Mouse (Mus musculus): ENCODE measurements around the gene Svopl. TPM values are rescaled to one million over a fixed set of nuclear protein-coding genes. Genes with fewer than 3 reads are reported as not detected.

Svopl gene
- polyA plus RNA-seq, 1 experiment from 2014 or later, result 0.86 TPM

DNA sequence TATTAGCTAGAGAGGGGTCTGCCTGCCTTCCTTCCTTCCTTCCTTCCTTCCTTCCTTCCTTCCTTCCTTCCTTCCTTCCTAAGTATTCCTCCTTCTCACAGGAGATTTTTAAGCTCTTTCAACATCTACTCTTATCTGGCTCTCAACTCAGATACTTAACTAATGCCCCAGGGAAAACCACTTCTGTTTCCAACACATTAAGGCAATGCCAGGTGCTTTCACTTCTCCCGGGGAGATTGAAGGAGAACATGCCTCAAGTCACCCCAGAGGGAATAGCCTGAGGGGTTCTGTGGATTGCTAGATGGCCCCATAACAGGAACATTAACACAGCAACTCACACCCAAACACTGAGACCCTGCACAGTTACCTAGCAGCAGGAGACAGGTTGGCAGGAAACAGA is 19.0 kb downstream of the Svopl start:
- Histone ChIP-seq H3K4me3 (replicated peaks) (no peak overlapping the region), H3K9me3 (no peaks in the 10 kb centered on the region), H3K4me1 (peaks cover 8% of the 10 kb centered on the region; the same call in 1 of the 2 replicates), H3K27ac (no peak overlapping the region), H3K9ac (no peak overlapping the region), H3K36me3 (no peaks in the 10 kb centered on the region), H3K4me2 (no peak overlapping the region), H3K27me3 (replicated peaks) (no peaks in the 10 kb centered on the region)
- no peak for ATAC-seq (ENCODE audit: insufficient read depth, low FRiP score, low read depth)
- 36% methylated on average over 1 of the region's 1 CpGs for WGBS

DNA sequence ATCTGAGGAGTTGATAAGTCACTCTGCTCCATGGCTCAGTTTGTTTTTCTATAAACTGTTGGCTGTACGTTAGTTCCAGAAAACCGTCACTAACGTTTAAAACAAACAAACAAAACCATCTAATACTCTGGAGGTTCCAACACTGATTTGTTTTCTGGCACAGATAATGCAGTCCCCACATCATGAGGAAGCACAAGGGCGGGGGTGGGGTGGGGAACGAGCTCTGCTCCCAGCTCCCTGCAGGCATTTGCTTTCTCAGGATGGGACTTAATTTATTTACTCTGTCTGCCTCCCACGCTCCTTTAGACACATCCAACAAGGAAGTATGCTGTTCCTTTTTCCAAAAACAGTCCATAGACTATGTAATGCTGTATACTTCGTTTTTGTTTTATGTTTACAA is 23.5 kb downstream of the Svopl start:
- H3K27me3 ChIP-seq (replicated peaks), result no peaks in the 10 kb centered on the region
- WGBS, result 23% methylated on average over 7 of the region's 7 CpGs
- H3K9me3 ChIP-seq, result no peaks in the 10 kb centered on the region
- H3K9ac ChIP-seq, result no peak overlapping the region
- no peak for ATAC-seq (ENCODE audit: insufficient read depth, low FRiP score, low read depth)
- H3K27ac ChIP-seq, result no peak overlapping the region
- no peaks in the 10 kb centered on the region for H3K4me1 ChIP-seq
- H3K36me3 ChIP-seq, result no peaks in the 10 kb centered on the region
- H3K4me2 ChIP-seq, result no peak overlapping the region
- no peak overlapping the region for H3K4me3 ChIP-seq (replicated peaks)

DNA sequence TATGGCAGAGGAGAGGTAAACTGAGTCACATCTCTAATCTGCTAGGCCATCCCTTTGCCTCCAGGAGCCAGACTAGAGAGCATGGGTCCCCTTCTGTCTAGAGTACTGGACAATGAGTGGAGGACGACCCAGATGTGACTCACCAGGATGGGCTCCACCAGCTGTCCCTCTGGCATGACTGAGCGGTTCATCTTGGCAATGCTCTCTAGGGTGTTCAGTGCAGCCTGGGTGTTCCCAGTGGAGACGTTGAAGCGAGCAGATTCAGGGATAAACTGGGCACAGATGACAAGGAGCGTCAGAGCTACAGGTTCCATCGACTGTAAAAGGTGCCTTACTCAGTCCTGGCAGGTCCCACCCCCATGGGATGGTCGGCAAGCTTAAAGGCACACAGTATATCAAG is 25.4 kb downstream of the Svopl start:
- no peaks in the 10 kb centered on the region for H3K9me3 ChIP-seq
- H3K9ac ChIP-seq, result no peak overlapping the region
- H3K4me1 ChIP-seq, result no peaks in the 10 kb centered on the region
- H3K4me2 ChIP-seq, result no peak overlapping the region
- WGBS, result 83% methylated on average over 7 of the region's 7 CpGs
- H3K27ac ChIP-seq, result no peak overlapping the region
- ATAC-seq (ENCODE audit: insufficient read depth, low FRiP score, low read depth), result no peak
- no peak overlapping the region for H3K4me3 ChIP-seq (replicated peaks)
- no peaks in the 10 kb centered on the region for H3K36me3 ChIP-seq
- H3K27me3 ChIP-seq (replicated peaks), result no peaks in the 10 kb centered on the region

DNA sequence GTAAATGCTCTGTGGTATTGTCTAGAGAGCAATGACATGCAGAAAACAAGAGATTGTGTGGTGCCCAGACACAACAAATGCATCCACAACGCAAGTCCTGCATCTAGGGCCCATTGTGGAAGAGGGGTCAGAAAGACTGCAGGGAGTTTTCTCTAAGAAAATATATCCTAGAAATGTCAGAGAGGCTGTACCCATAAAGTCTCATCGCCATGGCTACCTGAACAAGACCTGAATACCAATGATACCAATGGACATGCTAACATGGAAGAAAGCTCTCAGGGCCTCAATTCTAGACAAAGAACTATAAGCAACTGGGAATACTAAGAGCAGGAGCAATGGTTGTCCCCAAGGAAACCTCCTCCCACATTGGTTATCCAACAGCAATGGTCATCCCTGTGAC is 34.0 kb downstream of the Svopl start:
- no peak for ATAC-seq (ENCODE audit: insufficient read depth, low FRiP score, low read depth)
- Histone ChIP-seq H3K4me2 (no peak overlapping the region), H3K9me3 (no peaks in the 10 kb centered on the region), H3K4me3 (replicated peaks) (no peak overlapping the region), H3K27me3 (replicated peaks) (no peaks in the 10 kb centered on the region), H3K4me1 (no peaks in the 10 kb centered on the region), H3K9ac (no peak overlapping the region), H3K36me3 (no peaks in the 10 kb centered on the region), H3K27ac (no peak overlapping the region)
- 91% methylated on average over 2 of the region's 2 CpGs for WGBS

DNA sequence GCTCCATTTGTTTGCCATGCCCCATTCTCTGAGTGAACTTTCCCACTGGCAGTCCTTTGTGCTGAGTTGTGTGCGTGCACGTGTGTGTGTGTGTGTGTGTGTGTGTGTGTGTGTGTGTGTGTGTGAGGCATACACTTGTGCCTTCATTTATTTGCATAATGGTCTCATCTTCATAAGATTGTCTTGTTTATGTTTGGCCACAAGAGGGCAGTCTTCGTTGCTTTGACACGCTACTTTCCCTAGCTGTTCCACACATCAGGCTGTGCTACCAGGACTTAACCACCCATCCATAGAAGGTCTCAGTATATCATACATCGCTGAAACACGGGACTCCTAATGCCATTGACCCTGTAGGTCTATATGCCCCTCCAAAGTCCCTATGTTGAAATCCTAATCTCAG is 39.3 kb downstream of the Svopl start:
- Histone ChIP-seq H3K4me1 (no peaks in the 10 kb centered on the region), H3K9ac (no peak overlapping the region), H3K4me3 (replicated peaks) (no peak overlapping the region), H3K27me3 (replicated peaks) (no peaks in the 10 kb centered on the region), H3K27ac (no peak overlapping the region), H3K36me3 (no peaks in the 10 kb centered on the region), H3K9me3 (no peaks in the 10 kb centered on the region), H3K4me2 (no peak overlapping the region)
- 9% methylated on average over 6 of the region's 6 CpGs for WGBS
- ATAC-seq (ENCODE audit: insufficient read depth, low FRiP score, low read depth), result no peak

DNA sequence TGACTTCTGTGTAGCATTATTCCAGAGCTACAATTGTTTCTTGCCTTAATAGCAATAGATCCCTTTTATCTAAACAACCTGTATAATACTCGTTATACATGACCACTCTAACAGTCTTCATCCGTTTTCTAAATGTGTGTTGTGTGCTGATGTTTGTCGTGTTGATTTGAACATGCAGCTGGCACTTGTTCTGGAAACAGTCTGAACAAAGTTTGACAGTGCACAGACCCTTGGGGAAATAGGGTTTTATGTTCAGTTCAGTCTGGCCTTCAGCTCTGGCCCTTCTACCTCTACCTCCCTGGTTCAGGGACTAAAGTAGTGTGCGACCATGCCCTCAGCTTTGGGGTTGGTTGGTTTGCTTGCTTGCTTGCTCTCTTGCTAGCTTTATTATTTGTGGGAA is 79.4 kb downstream of the Svopl start:
- no peak for ATAC-seq (ENCODE audit: insufficient read depth, low FRiP score, low read depth)
- peaks cover 12% of the 10 kb centered on the region; the same call in 1 of the 2 replicates for H3K36me3 ChIP-seq
- WGBS, result 77% methylated on average over 4 of the region's 4 CpGs
- H3K9me3 ChIP-seq, result no peaks in the 10 kb centered on the region
- no peak overlapping the region for H3K4me3 ChIP-seq (replicated peaks)
- no peaks in the 10 kb centered on the region for H3K27me3 ChIP-seq (replicated peaks)
- no peaks in the 10 kb centered on the region for H3K4me1 ChIP-seq
- H3K4me2 ChIP-seq, result no peak overlapping the region
- no peak overlapping the region for H3K9ac ChIP-seq
- no peak overlapping the region for H3K27ac ChIP-seq

DNA sequence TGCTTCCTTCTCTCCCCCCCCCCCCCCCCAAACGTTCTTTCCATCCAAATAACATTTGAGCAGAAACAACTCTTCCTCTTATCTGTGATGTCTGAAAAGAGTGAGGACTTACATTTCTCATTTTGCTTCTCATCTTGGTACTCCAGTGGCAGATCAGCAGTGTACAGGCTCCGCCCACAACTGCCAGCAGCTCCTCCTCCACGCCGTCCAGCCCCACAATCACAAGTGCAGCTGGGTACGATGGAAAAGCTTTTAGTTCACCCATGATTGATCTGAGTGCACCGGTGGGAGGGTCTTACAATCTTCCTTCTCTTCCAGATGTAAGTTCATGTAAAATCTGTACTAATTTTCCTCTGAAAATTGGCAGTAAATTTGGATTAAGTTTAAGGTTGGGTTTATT is 95.5 kb downstream of the Svopl start:
- no peak for ATAC-seq (ENCODE audit: insufficient read depth, low FRiP score, low read depth)
- no peak overlapping the region for H3K27ac ChIP-seq
- peaks cover 9% of the 10 kb centered on the region for H3K36me3 ChIP-seq

DNA sequence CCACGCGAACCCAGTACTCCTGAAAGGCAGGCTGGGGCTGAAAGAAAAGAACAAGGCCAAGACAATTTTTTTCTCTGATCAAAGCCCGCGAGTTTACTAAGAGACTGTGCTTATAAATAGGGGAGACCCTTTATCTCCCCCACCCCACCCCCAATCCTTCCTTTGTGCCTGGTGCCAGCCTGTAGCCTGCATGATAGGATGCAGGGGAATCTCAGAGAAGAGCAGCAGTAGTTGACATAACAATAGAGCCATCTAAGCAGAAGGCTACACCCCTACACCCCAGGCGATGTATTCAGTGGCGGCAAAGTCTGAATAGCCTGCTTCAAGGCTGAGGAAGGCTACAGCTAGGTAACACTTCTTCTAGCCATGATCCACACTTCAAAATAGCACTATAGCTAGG is 110.3 kb downstream of the Svopl start:
- no peak for ATAC-seq (ENCODE audit: insufficient read depth, low FRiP score, low read depth)
- no peak overlapping the region for H3K4me3 ChIP-seq (replicated peaks)
- no peaks in the 10 kb centered on the region for H3K9me3 ChIP-seq
- no peak overlapping the region for H3K4me2 ChIP-seq
- no peaks in the 10 kb centered on the region for H3K4me1 ChIP-seq
- no peaks in the 10 kb centered on the region for H3K27me3 ChIP-seq (replicated peaks)
- 74% methylated on average over 6 of the region's 6 CpGs for WGBS
- no peak overlapping the region for H3K27ac ChIP-seq
- H3K36me3 ChIP-seq, result peaks cover 5% of the 10 kb centered on the region
- H3K9ac ChIP-seq, result no peak overlapping the region

More for the DNA sequence above, 95.5 kb downstream of the Svopl start:
- 84% methylated on average over 6 of the region's 6 CpGs for WGBS
- Histone ChIP-seq H3K9me3 (no peaks in the 10 kb centered on the region), H3K4me1 (no peaks in the 10 kb centered on the region), H3K4me2 (no peak overlapping the region), H3K27me3 (replicated peaks) (no peaks in the 10 kb centered on the region), H3K9ac (no peak overlapping the region), H3K4me3 (replicated peaks) (no peak overlapping the region)

Other genes with a start within 250 kb of the Svopl start
- 10.7 and 11.8 TPM in 2 replicates for gene Trim24, start 176.2 kb downstream of the Svopl start, polyA plus RNA-seq (2015; fragmentation: Nextera tagmentation; extraction: Ambion mirVana)
- 1.4 and 1.8 TPM in 2 replicates for gene Tmem213, start 62.3 kb upstream of the Svopl start, polyA plus RNA-seq (2015; fragmentation: Nextera tagmentation; extraction: Ambion mirVana)
- gene Atp6v0a4, start 77.6 kb upstream of the Svopl start, polyA plus RNA-seq (2015; fragmentation: Nextera tagmentation; extraction: Ambion mirVana), result 7.3 and 7.8 TPM in 2 replicates
- 3.5 and 3.8 TPM in 2 replicates for gene D630045J12Rik, start 207.0 kb upstream of the Svopl start, polyA plus RNA-seq (2015; fragmentation: Nextera tagmentation; extraction: Ambion mirVana)

All from stomach, embryonic 15.5 days (tissue).